Comparison of ENCODE assay signal across 1 mouse cellular context in genomic region chr9:57958615-57959014, GRCm38 (mm10).
A peak's percentile ranks its signal among the peaks of the same experiment; 100 is the strongest.
TF ChIP-seq lines count a peak whose summit lies in the region.

No protein-coding gene starts in this region.

TF ChIP-seq in CH12.LX, 34 proteins besides CTCF, POLR2A, EP300 and RAD21:
- TF ChIP-seq SMC3 (IDR thresholded peaks at IDR 0.05; ENCODE audit: low read depth, low read length) (no peak), E2F4 (IDR thresholded peaks at IDR 0.05; ENCODE audit: insufficient replicate concordance, low read depth, low read length) (no peak), UBTF (IDR thresholded peaks at IDR 0.05; ENCODE audit: low read depth, low read length) (no peak), MAX (IDR thresholded peaks at IDR 0.05; ENCODE audit: low read length) (no peak), POLR2AphosphoS2 (IDR thresholded peaks at IDR 0.05; ENCODE audit: low read depth, low read length) (peak; percentile 54; the same call in 1 of the 2 replicates), MEF2A (IDR thresholded peaks at IDR 0.05; ENCODE audit: borderline replicate concordance, low read depth, low read length) (no peak), ZMIZ1 (IDR thresholded peaks at IDR 0.05; ENCODE audit: low read depth, low read length) (no peak)
